Mouse (Mus musculus): ENCODE results near the gene Kmt5a. TPM values are rescaled to one million over a fixed set of nuclear protein-coding genes. Genes with fewer than 3 reads are reported as not detected.
"Not testable (repeated sequence)": the region's sequence is repeated elsewhere in the genome, so short reads cannot be mapped to it uniquely, and the experiment has no call there.

Kmt5a gene
- polyA plus RNA-seq, 1 experiment: 58.0 TPM

DNA sequence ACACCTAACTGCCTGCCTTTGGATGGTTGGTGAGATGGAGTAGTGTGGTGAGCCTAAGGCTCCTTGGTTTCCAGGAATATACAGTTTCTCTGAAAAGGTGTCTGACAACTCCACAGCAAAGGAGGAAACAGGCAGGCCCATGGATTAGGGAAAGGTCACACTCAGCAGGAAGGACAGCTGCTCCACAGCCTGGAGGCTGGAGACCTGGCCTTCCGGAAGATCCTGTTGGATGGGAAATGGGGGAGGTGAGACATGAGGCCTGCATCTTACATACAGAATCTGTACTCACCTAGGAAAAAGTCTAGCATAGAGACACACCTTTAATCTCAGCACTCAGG, 14.3 kb downstream of the Kmt5a start:
- Histone ChIP-seq H3K27me3 (ENCODE audit: control insufficient read depth, insufficient read depth, insufficient read length) (no peaks in the 10 kb centered on the region), H3K79me2 (ENCODE audit: control insufficient read depth, insufficient read depth) (peaks cover 11% of the 10 kb centered on the region), H3ac (ENCODE audit: control insufficient read depth, insufficient read length) (no peak overlapping the region), H3K4me3 (no peak overlapping the region), H3K36me3 (ENCODE audit: control insufficient read depth, insufficient read depth) (peaks cover 69% of the 10 kb centered on the region), H3K4me2 (ENCODE audit: low read depth) (no peak overlapping the region)
- no peak for TF ChIP-seq CEBPB (IDR thresholded peaks at IDR 0.05; ENCODE audit: insufficient read depth, poor library complexity, severe bottlenecking)
- TF ChIP-seq SRF (IDR thresholded peaks at IDR 0.05; ENCODE audit: control insufficient read depth, insufficient read length, low read depth): no peak
- TF ChIP-seq E2F4 (IDR thresholded peaks at IDR 0.05; ENCODE audit: insufficient read depth): no peak
- no peak for TF ChIP-seq POLR2AphosphoS2 (IDR thresholded peaks at IDR 0.05; ENCODE audit: insufficient read length, low read depth)
- no peak for TF ChIP-seq TCF12 (IDR thresholded peaks at IDR 0.05; ENCODE audit: insufficient read depth, poor library complexity, severe bottlenecking)
- TF ChIP-seq MYOG (IDR thresholded peaks at IDR 0.05; ENCODE audit: control insufficient read depth in 1 of 3, insufficient read depth in 1 of 3, insufficient read length in 2 of 3, low read depth in 2 of 3): no peak
- no peak for TF ChIP-seq TCF3 (IDR thresholded peaks at IDR 0.05; ENCODE audit: insufficient read length, low read depth)
- no peak for TF ChIP-seq MYOD1 (IDR thresholded peaks at IDR 0.05; ENCODE audit: control insufficient read depth in 1 of 3, insufficient read length in 2 of 3, low read depth in 2 of 3)
- no peak for TF ChIP-seq MAX (IDR thresholded peaks at IDR 0.05; ENCODE audit: low read depth)
- no peak for TF ChIP-seq POLR2A (IDR thresholded peaks at IDR 0.05; ENCODE audit: insufficient read length, low read depth)
- TF ChIP-seq REST (IDR thresholded peaks at IDR 0.05; ENCODE audit: insufficient read depth, insufficient read length): no peak
- no peak for TF ChIP-seq USF1 (IDR thresholded peaks at IDR 0.05; ENCODE audit: low read depth)

DNA sequence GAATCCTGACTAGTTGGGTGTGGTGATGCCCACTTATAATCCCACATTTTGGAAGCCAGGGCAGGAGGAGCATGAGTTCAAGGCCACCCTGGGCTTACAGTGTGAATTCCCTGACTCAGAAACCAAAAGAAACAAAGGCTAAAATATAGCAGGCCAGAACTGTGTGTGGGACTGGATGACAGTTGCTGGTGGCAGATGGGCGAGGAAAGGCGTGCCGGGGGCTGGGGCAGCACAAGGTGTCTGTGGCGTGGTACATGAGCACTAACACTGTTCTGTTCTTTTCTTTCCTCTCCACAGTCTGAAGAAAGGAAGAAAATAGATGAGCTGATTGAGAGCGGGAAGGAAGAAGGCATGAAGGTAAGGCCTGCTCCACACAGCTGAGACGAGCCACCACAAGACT, 17.0 kb downstream of the Kmt5a start:
- no peaks in the 10 kb centered on the region for H3K27me3 ChIP-seq (ENCODE audit: control insufficient read depth, insufficient read depth, insufficient read length)
- no peak overlapping the region for H3K4me2 ChIP-seq (ENCODE audit: low read depth)
- no peak overlapping the region for H3ac ChIP-seq (ENCODE audit: control insufficient read depth, insufficient read length)
- H3K36me3 ChIP-seq (ENCODE audit: control insufficient read depth, insufficient read depth): peaks cover 57% of the 10 kb centered on the region
- H3K79me2 ChIP-seq (ENCODE audit: control insufficient read depth, insufficient read depth): no peaks in the 10 kb centered on the region
- no peak overlapping the region for H3K4me3 ChIP-seq
- TF ChIP-seq REST (IDR thresholded peaks at IDR 0.05; ENCODE audit: insufficient read depth, insufficient read length) (no peak), MAX (IDR thresholded peaks at IDR 0.05; ENCODE audit: low read depth) (no peak), USF1 (IDR thresholded peaks at IDR 0.05; ENCODE audit: low read depth) (no peak), POLR2A (IDR thresholded peaks at IDR 0.05; ENCODE audit: insufficient read length, low read depth) (no peak), SRF (IDR thresholded peaks at IDR 0.05; ENCODE audit: control insufficient read depth, insufficient read length, low read depth) (no peak), CEBPB (IDR thresholded peaks at IDR 0.05; ENCODE audit: insufficient read depth, poor library complexity, severe bottlenecking) (no peak), MYOD1 (IDR thresholded peaks at IDR 0.05; ENCODE audit: control insufficient read depth in 1 of 3, insufficient read length in 2 of 3, low read depth in 2 of 3) (no peak), TCF3 (IDR thresholded peaks at IDR 0.05; ENCODE audit: insufficient read length, low read depth) (no peak), POLR2AphosphoS2 (IDR thresholded peaks at IDR 0.05; ENCODE audit: insufficient read length, low read depth) (no peak), TCF12 (IDR thresholded peaks at IDR 0.05; ENCODE audit: insufficient read depth, poor library complexity, severe bottlenecking) (no peak), E2F4 (IDR thresholded peaks at IDR 0.05; ENCODE audit: insufficient read depth) (no peak), MYOG (IDR thresholded peaks at IDR 0.05; ENCODE audit: control insufficient read depth in 1 of 3, insufficient read depth in 1 of 3, insufficient read length in 2 of 3, low read depth in 2 of 3) (no peak)

DNA sequence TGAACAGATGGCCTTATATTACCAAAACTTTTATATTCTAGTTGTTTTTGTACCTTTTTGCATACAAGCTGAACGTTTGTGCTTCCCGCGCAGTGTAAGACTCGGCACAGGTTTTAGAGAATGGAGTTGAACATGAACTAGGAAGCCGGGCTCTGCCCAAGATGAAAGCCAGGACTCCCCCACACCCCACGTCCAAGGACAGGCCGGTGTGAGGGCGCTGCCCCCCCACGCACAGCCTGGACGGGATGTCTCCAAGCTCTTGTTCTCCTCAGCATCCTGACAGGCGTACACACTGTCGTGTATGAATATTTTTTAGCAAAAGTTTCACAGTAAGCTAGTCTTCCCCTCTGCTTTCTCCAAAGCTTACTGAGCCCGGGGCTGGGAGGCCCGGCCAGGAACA, 21.2 kb downstream of the Kmt5a start:
- H3ac ChIP-seq (ENCODE audit: control insufficient read depth, insufficient read length); H3K4me3 ChIP-seq; H3K79me2 ChIP-seq (ENCODE audit: control insufficient read depth, insufficient read depth); H3K27me3 ChIP-seq (ENCODE audit: control insufficient read depth, insufficient read depth, insufficient read length); H3K4me2 ChIP-seq (ENCODE audit: low read depth): not testable (repeated sequence)
- H3K36me3 ChIP-seq (ENCODE audit: control insufficient read depth, insufficient read depth): peaks cover 48% of the 10 kb centered on the region

DNA sequence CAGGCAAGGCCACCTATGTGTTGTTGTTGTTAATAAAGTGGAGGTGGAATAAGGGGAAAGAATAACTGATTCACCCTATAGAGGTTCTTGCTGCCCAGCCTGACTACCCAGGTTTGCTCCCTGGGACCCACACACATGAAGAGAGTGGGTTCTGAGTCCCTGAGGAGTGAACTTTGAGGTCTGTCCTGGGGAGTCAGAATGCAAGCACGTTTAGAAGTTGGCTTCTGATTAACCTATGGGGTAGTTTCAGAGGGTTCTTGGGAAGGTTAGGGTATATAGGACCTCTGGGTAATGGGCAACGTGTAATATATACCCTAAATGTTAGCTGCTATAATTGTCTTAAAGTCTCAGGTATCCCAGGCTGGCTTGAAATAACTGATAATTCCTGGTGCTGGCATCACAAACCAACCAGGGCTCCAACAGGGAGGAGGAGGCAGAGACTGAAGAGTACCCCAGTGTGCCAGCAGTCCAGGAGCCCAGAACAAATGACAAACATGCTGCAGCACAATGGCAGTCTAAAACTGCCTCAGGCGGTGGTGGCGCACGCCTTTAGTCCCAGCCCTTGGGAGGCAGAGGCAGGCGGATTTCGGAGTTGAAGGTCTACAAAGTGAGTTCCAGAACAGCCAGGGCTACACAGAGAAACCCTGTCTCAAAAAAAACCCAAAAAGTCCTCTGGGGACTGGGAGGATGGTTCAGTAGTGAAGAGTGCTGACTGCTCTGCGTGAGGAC, 22.7 kb downstream of the Kmt5a start:
- no peak overlapping the region for H3K4me2 ChIP-seq (ENCODE audit: low read depth)
- peaks cover 33% of the 10 kb centered on the region for H3K36me3 ChIP-seq (ENCODE audit: control insufficient read depth, insufficient read depth)
- H3K27me3 ChIP-seq (ENCODE audit: control insufficient read depth, insufficient read depth, insufficient read length): no peaks in the 10 kb centered on the region
- TF ChIP-seq USF1 (IDR thresholded peaks at IDR 0.05; ENCODE audit: low read depth) (no peak), POLR2AphosphoS2 (IDR thresholded peaks at IDR 0.05; ENCODE audit: insufficient read length, low read depth) (no peak), MYOD1 (IDR thresholded peaks at IDR 0.05; ENCODE audit: control insufficient read depth in 1 of 3, insufficient read length in 2 of 3, low read depth in 2 of 3) (no peak), TCF12 (IDR thresholded peaks at IDR 0.05; ENCODE audit: insufficient read depth, poor library complexity, severe bottlenecking) (no peak), REST (IDR thresholded peaks at IDR 0.05; ENCODE audit: insufficient read depth, insufficient read length) (no peak), MYOG (IDR thresholded peaks at IDR 0.05; ENCODE audit: control insufficient read depth in 1 of 3, insufficient read depth in 1 of 3, insufficient read length in 2 of 3, low read depth in 2 of 3) (no peak), E2F4 (IDR thresholded peaks at IDR 0.05; ENCODE audit: insufficient read depth) (no peak), POLR2A (IDR thresholded peaks at IDR 0.05; ENCODE audit: insufficient read length, low read depth) (no peak), CEBPB (IDR thresholded peaks at IDR 0.05; ENCODE audit: insufficient read depth, poor library complexity, severe bottlenecking) (no peak), MAX (IDR thresholded peaks at IDR 0.05; ENCODE audit: low read depth) (no peak), TCF3 (IDR thresholded peaks at IDR 0.05; ENCODE audit: insufficient read length, low read depth) (no peak)
- no peaks in the 10 kb centered on the region for H3K79me2 ChIP-seq (ENCODE audit: control insufficient read depth, insufficient read depth)
- no peak overlapping the region for H3ac ChIP-seq (ENCODE audit: control insufficient read depth, insufficient read length)
- no peak overlapping the region for H3K4me3 ChIP-seq

DNA sequence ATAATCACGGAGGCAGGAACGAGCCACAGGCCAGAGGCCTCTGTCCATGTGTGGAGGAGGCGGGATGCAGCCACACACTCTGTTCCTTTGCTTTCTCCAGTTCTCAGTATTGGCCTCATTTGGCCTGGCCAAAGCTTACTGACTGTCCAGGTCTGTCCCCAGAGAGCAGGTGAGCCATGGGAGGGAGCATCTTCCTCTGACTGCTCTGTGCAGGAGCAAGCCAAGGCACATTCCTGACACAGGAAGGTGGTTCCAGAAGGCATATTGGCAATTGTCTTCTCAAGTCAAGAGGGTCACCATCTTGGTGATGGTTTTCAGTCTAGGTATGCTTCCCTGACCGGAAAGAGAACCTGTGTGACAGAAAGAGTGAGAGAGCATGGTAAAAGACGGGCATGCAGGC, 23.7 kb downstream of the Kmt5a start:
- Histone ChIP-seq H3ac (ENCODE audit: control insufficient read depth, insufficient read length) (no peak overlapping the region), H3K79me2 (ENCODE audit: control insufficient read depth, insufficient read depth) (no peaks in the 10 kb centered on the region), H3K4me3 (no peak overlapping the region), H3K36me3 (ENCODE audit: control insufficient read depth, insufficient read depth) (peaks cover 30% of the 10 kb centered on the region), H3K27me3 (ENCODE audit: control insufficient read depth, insufficient read depth, insufficient read length) (no peaks in the 10 kb centered on the region), H3K4me2 (ENCODE audit: low read depth) (no peak overlapping the region)
- TF ChIP-seq POLR2AphosphoS2 (IDR thresholded peaks at IDR 0.05; ENCODE audit: insufficient read length, low read depth): peak; percentile 75
- no peak for TF ChIP-seq TCF3 (IDR thresholded peaks at IDR 0.05; ENCODE audit: insufficient read length, low read depth)
